Mouse (Mus musculus) layer of hippocampus, postnatal 25 days (tissue): ENCODE results near the gene Gp1ba. TPM values are rescaled to one million over a fixed set of nuclear protein-coding genes. Genes with fewer than 3 reads are reported as not detected.

ENCODE experiments used
- total RNA-seq, 2 experiments: library from RNA; stranded (reverse); gene quantifications; 2 replicates each; pipeline ENCODE4 v1.2.3; 2021

Gene Gp1ba
- total RNA-seq, 2 experiments from 2014 or later, result not detected

Other genes starting within 250 kb of the Gp1ba start
- gene Pelp1, start 229.1 kb upstream of the Gp1ba start, total RNA-seq, result 10 to 100 TPM; 32.8 to 34.3 TPM
- gene Arrb2, start 206.5 kb upstream of the Gp1ba start, total RNA-seq, result 100 to 1,000 TPM in 1 of 2 experiments, 10 to 100 TPM in 1; 90.7 to 104 TPM
- 10 to 100 TPM; 15.5 to 17.4 TPM for gene Med11, start 187.2 kb upstream of the Gp1ba start, total RNA-seq
- under 1 TPM; 0.37 to 0.42 TPM for gene Zmynd15, start 179.7 kb upstream of the Gp1ba start, total RNA-seq
- gene Cxcl16, start 179.1 kb upstream of the Gp1ba start, total RNA-seq, result 1 to 10 TPM in 1 of 2 experiments, under 1 TPM in 1; 0.62 to 1.1 TPM
- gene Tm4sf5, start 133.9 kb upstream of the Gp1ba start, total RNA-seq, result under 1 TPM; 0.47 to 0.61 TPM
- not detected for gene Vmo1, start 124.5 kb upstream of the Gp1ba start, total RNA-seq
- gene Gltpd2, start 119.9 kb upstream of the Gp1ba start, total RNA-seq, result not detected
- gene Psmb6, start 113.8 kb upstream of the Gp1ba start, total RNA-seq, result 100 to 1,000 TPM; 178 to 211 TPM
- gene Gm40193, start 106.2 kb upstream of the Gp1ba start, total RNA-seq, result not detected
- gene Pld2, start 99.1 kb upstream of the Gp1ba start, total RNA-seq, result 10 to 100 TPM; 16.2 to 18.9 TPM
- gene Mink1, start 76.2 kb upstream of the Gp1ba start, total RNA-seq, result 100 to 1,000 TPM; 434 to 488 TPM
- gene 4930544D05Rik, start 23.3 kb upstream of the Gp1ba start, total RNA-seq, result under 1 TPM in 1 of 2 experiments, not detected in 1; 0.66 TPM
- under 1 TPM in 1 of 2 experiments, not detected in 1; 0.44 TPM for gene Chrne, start 19.9 kb upstream of the Gp1ba start, total RNA-seq
- gene Rnf167, start 8.1 kb downstream of the Gp1ba start, total RNA-seq, result 10 to 100 TPM; 86.9 to 87.6 TPM
- 100 to 1,000 TPM; 127 to 129 TPM for gene Slc25a11, start 8.4 kb downstream of the Gp1ba start, total RNA-seq
- gene Pfn1, start 15.5 kb downstream of the Gp1ba start, total RNA-seq, result 100 to 1,000 TPM; 376 to 385 TPM
- gene Eno3, start 18.1 kb downstream of the Gp1ba start, total RNA-seq, result 1 to 10 TPM; 7.2 to 8.2 TPM
- gene Spag7, start 30.3 kb downstream of the Gp1ba start, total RNA-seq, result 10 to 100 TPM; 48.7 to 48.8 TPM
- 100 to 1,000 TPM; 326 to 389 TPM for gene Camta2, start 49.0 kb downstream of the Gp1ba start, total RNA-seq
- gene Inca1, start 61.0 kb downstream of the Gp1ba start, total RNA-seq, result 1 to 10 TPM; 3.1 to 3.4 TPM
- gene Kif1c, start 61.4 kb downstream of the Gp1ba start, total RNA-seq, result 10 to 100 TPM; 71.5 to 78.9 TPM
- 10 to 100 TPM; 23.1 to 24.8 TPM for gene Zfp3, start 125.1 kb downstream of the Gp1ba start, total RNA-seq
- gene Scimp, start 173.5 kb downstream of the Gp1ba start, total RNA-seq, result not detected
- gene Rabep1, start 205.7 kb downstream of the Gp1ba start, total RNA-seq, result 100 to 1,000 TPM; 113 to 118 TPM